Mouse (Mus musculus) testis, adult 2 months (tissue): ENCODE measurements around the gene Ctnnd2.

Experiments
- CTCF ChIP-seq: fragments of 200-500 bp; IDR thresholded peaks from 2 replicates; pipeline ENCODE4 v1.5.1; 2012; ENCODE audit warnings: low read depth, mild to moderate bottlenecking, inconsistent platforms, low read length, moderate library complexity; ENCODE audit not compliant: control insufficient read depth, insufficient read depth, insufficient replicate concordance
- POLR2A ChIP-seq: fragments of 200-500 bp; IDR thresholded peaks from 2 replicates; pipeline ENCODE4 v1.6.1; 2012; ENCODE audit warnings: low read depth, mild to moderate bottlenecking, inconsistent platforms, low read length, moderate library complexity; ENCODE audit not compliant: control insufficient read depth

- TF ChIP-seq POLR2A (no peak), CTCF (no peak)
These were observed 113.9 kb downstream of the Ctnnd2 start for GRCm38 (mm10) chr15:30286245-30286642.
